In the genomic region with DNA sequence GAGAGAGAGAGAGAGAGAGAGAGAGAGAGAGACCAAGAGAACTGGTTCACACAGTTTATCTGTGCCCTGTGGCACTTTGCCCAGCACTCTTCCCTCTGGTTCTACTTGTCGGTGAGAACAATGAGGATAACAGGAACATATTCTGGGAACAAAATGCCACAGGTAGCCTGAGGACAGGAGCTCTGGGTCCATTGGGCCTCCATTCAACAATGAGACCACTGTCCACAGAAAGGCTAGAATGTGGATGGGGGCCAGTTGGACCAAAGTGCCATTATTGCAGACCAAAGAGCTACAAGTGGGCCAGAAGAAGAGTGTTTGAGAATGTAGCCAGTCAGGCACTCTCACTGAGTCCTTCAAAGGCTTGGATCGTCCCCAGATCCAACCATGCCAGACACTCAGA, we compare ENCODE assay signal across 17 mouse cellular contexts.
A peak's percentile ranks its signal among the peaks of the same experiment; 100 is the strongest.
DNase-seq lines count a peak whose midpoint lies in the region; ATAC-seq lines count a peak whose summit lies in the region.
"Had no signal": no experiment of that assay in that cellular context is flagged by ENCODE, and none has a peak within 500 bp of the region (broad histone marks: within the 10 kb centered on the region; RNA-seq: fewer than 3 reads in every experiment).

No protein-coding gene starts in this region.

- intact Hi-C loops in heart, postnatal 36 days (cut with DNase I): no loop called here

- DNase-seq in heart, adult 11 months: peak; percentile 90
- peak; percentile 53 for DNase-seq in lung, postnatal 10 days
- DNase-seq in lung, adult 18-20 months: no peak
- DNase-seq in heart, adult 8-10 months (ENCODE audit: low spot score): peak; percentile 17
- peak; percentile 27 to 38 for DNase-seq in heart, postnatal 36 days
- DNase-seq in adrenal gland, adult 18-20 months (ENCODE audit: low spot score in 2 of 2): no peak
- DNase-seq: kidney, adult 8-10 months; kidney, postnatal 25 days; thymus, postnatal 25 days had no signal

- WGBS in heart, embryonic 12.5 days: 65% methylated on average over 2 of the region's 2 CpGs
- 66% methylated on average over 2 of the region's 2 CpGs for WGBS in liver, embryonic 12.5 days (ENCODE audit: insufficient replicate concordance)

- no peaks in the 10 kb centered on the region for H3K36me3 ChIP-seq in heart, embryonic 12.5 days
- H3K36me3 ChIP-seq in liver, embryonic 12.5 days: no peaks in the 10 kb centered on the region
- H3K36me3 ChIP-seq: forebrain, embryonic 12.5 days; limb, embryonic 12.5 days had no signal

- H3K27me3 ChIP-seq in heart, embryonic 12.5 days (replicated peaks): no peaks in the 10 kb centered on the region
- no peaks in the 10 kb centered on the region for H3K27me3 ChIP-seq in liver, embryonic 12.5 days (replicated peaks)
- H3K27me3 ChIP-seq: forebrain, embryonic 12.5 days; limb, embryonic 12.5 days had no signal

- no peak for ATAC-seq in heart, embryonic 12.5 days (ENCODE audit: insufficient number of reproducible peaks, low FRiP score)
- ATAC-seq in liver, embryonic 12.5 days: no peak
- ATAC-seq: inflammation-experienced regulatory T-cells, adult 6 months; lung, postnatal 0 days had no signal

- H3K4me2 ChIP-seq in heart, embryonic 12.5 days: no peak overlapping the region
- no peak overlapping the region for H3K4me2 ChIP-seq in liver, embryonic 12.5 days
- H3K4me2 ChIP-seq: forebrain, embryonic 12.5 days; limb, embryonic 12.5 days had no signal

- H3K27ac ChIP-seq in heart, embryonic 12.5 days (ENCODE audit: poor library complexity, severe bottlenecking): no peak overlapping the region
- no peak overlapping the region for H3K27ac ChIP-seq in liver, embryonic 12.5 days
- H3K27ac ChIP-seq: forebrain, embryonic 12.5 days; limb, embryonic 12.5 days; liver, embryonic 14.5 days; stomach, postnatal 0 days had no signal

- H3K4me1 ChIP-seq in heart, embryonic 12.5 days (replicated peaks): no peaks in the 10 kb centered on the region
- no peaks in the 10 kb centered on the region for H3K4me1 ChIP-seq in liver, embryonic 12.5 days
- H3K4me1 ChIP-seq: forebrain, embryonic 12.5 days; limb, embryonic 12.5 days had no signal

- no peaks in the 10 kb centered on the region for H3K9me3 ChIP-seq in heart, embryonic 12.5 days (replicated peaks)
- H3K9me3 ChIP-seq in liver, embryonic 12.5 days (replicated peaks): no peaks in the 10 kb centered on the region
- H3K9me3 ChIP-seq: forebrain, embryonic 12.5 days; limb, embryonic 12.5 days had no signal

- no peak overlapping the region for H3K4me3 ChIP-seq in heart, embryonic 12.5 days
- H3K4me3 ChIP-seq in liver, embryonic 12.5 days: no peak overlapping the region
- H3K4me3 ChIP-seq: forebrain, embryonic 12.5 days; limb, embryonic 12.5 days had no signal

- H3K9ac ChIP-seq in heart, embryonic 12.5 days: no peak overlapping the region
- H3K9ac ChIP-seq in liver, embryonic 12.5 days: no peak overlapping the region
- H3K9ac ChIP-seq: forebrain, embryonic 12.5 days; limb, embryonic 12.5 days; liver, embryonic 14.5 days had no signal

Comparison
In these comparisons a context has a peak if more than half of its experiments do, and no peak if none do; other contexts are left out.
1. DNase-seq: peak in heart, adult 11 months (single experiment), lung, postnatal 10 days (single experiment), heart, adult 8-10 months (single experiment) and heart, postnatal 36 days (2 of 2); none in lung, adult 18-20 months (0 of 2) and adrenal gland, adult 18-20 months (0 of 2).